Mouse (Mus musculus): ENCODE measurements around the gene Epb41l5. TPM values are rescaled to one million over a fixed set of nuclear protein-coding genes. Genes with fewer than 3 reads are reported as not detected.

The Epb41l5 gene
- polyA plus RNA-seq, 1 experiment from 2014 or later, result 24.2 TPM

Other genes starting within 250 kb of the Epb41l5 start
- gene Inhbb, start 226.8 kb downstream of the Epb41l5 start, polyA plus RNA-seq (2015; fragmentation: Nextera tagmentation; extraction: Ambion mirVana), result 1.2 and 1.6 TPM in 2 replicates
- gene Ralb, start 144.2 kb downstream of the Epb41l5 start, polyA plus RNA-seq (2015; fragmentation: Nextera tagmentation; extraction: Ambion mirVana), result 56.3 and 58.7 TPM in 2 replicates
- 18.6 and 23.0 TPM in 2 replicates for gene Tmem185b, start 122.8 kb downstream of the Epb41l5 start, polyA plus RNA-seq (2015; fragmentation: Nextera tagmentation; extraction: Ambion mirVana)
- 10.6 and 11.8 TPM in 2 replicates for gene Ptpn4, start 188.6 kb upstream of the Epb41l5 start, polyA plus RNA-seq (2015; fragmentation: Nextera tagmentation; extraction: Ambion mirVana)

Data from midbrain, embryonic 13.5 days (tissue).